Mouse (Mus musculus): ENCODE measurements at regions not wholly inside any gene's neighbourhood (a gene's known extent, or its start where the extent isn't known, plus 50 kb on each side); places are given as distances from the start of the nearest gene placed in this dataset.

DNA sequence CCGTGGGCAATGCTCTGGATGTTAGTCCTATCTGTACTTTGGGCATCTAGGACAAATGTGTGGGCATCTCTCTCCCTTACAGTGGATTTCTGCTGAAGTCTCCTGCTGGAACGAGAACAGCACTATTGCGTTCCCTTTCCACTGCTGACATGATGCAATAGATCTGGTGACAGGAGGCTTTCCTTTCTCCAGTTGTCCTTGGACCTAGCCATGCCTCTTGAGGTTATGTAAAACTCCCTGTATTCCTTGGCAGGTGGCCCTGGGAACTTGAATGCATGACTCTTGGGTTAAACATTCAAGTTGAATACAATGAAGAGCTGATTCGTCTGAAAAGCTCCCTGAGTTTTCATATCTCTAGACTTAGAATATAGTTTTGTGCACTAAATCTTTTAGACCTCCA lies 386.1 kb upstream of the A1bg start:
- no peak for TF ChIP-seq POLR2A (IDR thresholded peaks at IDR 0.05; ENCODE audit: borderline replicate concordance, control insufficient read depth, low read depth, low read length)
- no peak for TF ChIP-seq CTCF (IDR thresholded peaks at IDR 0.05; ENCODE audit: control insufficient read depth, insufficient read depth, low read length)
